Mouse (Mus musculus): Measurements from ENCODE around the gene Sdccag8.

Gene Sdccag8

DNA sequence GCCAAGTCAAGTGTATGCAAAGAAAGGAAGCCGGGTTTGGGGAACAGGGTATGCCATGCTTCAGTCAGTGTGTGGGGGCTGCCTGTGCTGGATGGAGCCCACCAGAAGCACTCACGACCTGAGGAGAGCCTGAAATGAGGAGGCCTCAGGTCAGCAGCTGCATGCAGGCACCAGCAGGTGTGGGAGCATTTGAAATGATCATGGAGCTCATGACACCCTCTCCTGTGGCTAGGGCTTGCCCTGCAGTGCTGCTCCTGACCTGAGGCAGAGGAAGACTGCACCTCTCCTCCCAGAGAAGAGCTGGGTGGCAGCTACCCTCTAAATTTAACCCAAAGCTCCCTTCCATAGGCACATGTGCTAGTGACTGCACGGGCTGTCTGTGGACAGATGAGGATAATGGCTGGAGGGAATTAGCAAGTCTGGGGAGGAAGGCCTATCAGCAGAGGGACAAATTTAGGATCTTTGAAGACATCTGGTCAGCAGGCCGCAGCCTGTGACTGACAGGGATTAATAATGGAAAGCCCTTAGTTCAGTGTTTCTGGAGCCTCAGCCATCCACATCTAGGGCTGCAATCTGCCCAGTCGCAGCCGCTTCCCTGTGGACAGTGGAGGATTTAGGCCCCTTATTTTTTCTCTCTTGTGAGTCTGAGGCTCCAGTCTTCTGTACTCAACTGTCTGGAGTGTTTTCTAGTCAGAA is 196.3 kb downstream of the Sdccag8 start:
- no peak for DNase-seq (ENCODE audit: low read depth, low spot score)

DNA sequence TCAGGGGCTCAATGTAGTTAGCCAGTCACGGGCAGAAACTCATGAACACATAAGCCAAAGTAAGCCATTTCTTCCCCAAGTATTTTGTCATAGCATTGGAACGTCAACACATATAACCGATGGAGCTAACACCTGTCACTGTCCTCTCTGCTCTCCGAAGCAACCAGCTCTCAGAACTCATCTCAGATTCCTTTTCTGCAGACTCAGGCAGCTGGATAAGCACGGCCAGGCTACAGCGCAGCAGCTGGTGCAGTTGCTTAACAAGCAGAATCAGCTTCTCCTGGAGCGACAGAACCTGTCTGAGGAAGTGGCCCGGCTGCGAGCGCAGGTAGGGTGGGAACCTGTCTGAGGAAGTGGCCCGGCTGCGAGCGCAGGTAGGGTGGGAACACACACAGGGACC is 197.2 kb downstream of the Sdccag8 start:
- no peak for DNase-seq (ENCODE audit: low read depth, low spot score)

DNA sequence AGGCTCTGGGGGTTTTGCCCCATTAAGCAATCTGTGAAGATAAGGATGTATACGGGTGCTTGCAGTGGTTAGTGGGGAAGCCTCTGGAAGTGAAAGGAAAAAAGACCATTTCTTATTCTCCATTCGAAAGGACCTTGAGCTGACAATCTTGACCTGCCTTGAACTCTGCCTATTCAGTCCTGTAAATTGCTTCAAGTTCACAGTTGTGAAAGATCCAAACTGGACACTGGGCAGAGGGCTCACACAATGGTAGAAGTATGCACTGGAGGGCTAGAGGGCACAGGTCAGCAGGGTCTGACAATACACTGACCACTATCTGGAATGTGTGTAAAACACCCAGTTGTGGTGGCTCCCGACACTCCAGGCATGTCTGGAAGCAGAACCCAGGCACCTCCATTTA is 198.3 kb downstream of the Sdccag8 start:
- DNase-seq (ENCODE audit: low read depth, low spot score): no peak

DNA sequence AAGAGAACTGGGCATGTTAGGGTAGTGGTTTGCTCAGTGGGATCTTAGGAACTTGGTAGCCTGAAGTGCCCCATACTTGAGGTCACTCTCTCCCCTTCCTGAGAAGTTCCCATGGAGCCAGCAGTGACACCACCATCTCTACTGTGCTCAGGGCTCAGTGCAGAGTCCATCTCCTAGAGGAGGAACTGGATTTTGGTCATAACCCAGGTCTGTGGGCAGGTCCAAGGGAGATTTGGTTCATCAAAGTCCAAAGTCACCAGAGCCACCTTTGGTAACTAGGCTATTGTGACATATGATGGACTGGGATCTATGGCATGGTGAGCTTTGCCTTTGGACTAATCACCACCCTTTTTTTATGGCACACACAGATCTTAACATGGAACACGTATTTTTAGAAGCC is 198.9 kb downstream of the Sdccag8 start:
- DNase-seq (ENCODE audit: low read depth, low spot score): no peak

DNA sequence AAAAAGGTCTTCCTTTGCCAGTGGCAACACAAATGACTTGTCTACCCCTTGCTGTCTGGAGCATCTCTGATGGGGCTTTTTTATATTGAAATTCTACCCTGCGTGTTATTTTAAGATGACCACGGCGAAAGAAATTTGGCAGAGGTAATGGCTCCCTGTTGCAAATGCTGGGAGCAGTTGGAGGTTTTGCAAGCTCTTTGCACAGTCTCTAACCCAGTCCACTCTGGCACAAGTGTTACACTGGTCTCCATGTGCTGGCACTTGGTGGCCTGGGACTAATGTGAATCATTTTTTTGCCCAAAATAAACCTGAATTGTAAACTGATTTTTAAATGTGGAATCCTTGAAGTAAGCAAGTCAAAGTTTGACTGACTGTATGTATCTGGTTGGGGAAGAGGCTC is 199.3 kb downstream of the Sdccag8 start:
- DNase-seq (ENCODE audit: low read depth, low spot score): no peak

DNA sequence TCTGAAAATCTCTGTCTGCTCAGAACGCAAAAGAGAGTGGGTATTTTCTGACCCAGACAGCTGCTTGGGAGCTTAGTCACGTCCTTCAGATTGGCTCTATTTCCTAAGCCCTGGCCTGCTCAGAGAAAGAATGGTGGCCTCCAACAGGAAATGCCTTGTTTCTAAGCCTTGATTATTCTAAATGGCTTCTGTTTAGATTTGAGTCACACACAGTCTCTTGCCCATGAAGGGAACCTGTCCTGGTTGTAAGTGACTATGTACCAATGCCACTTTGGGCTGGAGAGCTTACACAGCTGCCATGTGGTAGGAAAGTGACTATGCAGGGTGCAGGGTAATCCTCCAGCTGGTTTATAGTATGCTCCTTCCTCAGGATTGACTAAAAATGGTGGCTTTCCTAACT is 199.9 kb downstream of the Sdccag8 start:
- DNase-seq (ENCODE audit: low read depth, low spot score): no peak

DNA sequence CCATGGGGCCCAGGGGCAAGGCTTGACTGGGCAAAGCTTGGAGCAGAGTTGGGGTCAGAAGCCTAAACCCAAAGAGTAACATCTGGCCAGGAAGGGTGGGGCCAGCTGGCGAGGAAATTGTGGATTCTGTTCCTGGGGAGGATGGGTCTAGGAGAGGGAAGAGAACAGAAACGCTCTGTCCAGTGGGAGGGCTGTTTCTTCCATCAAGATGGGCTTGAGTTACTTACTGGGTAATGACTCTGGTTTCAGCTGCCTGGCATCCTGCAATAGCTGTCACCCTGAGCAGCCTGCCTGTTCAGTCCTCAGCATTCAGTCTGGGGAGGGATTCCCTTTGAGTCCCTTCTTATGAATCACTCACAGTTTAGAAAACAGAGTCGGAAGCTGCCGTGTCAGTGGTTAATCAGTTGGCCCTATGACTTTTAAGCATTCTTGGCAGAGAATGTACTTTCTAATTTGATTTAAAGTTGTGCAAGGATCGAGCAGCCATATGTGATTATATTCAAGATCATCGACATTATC is 200.5 kb downstream of the Sdccag8 start:
- DNase-seq (ENCODE audit: low read depth, low spot score): no peak

DNA sequence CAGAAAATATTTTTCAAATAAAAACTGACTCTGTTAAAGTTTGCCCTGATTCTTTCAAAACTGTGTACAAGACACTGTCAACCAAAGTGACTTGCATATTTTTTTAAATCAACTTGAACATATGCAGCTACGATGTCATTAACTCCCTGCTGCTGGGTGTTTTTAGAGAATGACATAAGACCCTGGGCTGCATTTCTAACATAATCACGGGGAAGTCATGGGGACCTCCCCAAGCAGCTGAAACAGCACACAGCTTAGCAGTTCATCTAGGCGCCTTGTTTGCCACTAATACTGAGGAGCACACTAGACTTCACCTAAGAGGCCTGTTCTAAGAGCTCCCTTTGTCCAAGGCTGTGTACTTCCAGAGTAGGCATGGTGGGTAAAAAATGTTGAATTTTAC is 201.5 kb downstream of the Sdccag8 start:
- DNase-seq (ENCODE audit: low read depth, low spot score): no peak

DNA sequence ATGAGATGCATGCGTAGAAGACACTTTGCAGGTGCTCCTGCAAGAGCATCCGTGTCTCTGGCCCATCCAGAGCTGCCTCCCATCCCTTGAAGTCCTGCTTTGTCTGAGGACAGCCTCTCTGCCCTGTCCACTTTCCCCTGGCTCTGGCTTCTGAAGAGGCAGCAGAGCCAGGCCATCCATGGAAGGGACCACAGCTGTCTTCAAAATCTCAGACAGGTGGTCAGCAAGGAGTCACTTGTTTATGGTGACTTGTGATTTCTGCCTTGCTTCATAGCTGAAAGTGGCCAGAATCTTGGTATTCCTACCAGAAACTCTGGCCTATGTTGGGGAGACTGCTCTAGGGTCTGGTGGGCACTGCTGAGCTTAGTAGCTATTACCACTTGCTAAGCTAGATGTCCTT is 202.3 kb downstream of the Sdccag8 start:
- no peak for DNase-seq (ENCODE audit: low read depth, low spot score)

DNA sequence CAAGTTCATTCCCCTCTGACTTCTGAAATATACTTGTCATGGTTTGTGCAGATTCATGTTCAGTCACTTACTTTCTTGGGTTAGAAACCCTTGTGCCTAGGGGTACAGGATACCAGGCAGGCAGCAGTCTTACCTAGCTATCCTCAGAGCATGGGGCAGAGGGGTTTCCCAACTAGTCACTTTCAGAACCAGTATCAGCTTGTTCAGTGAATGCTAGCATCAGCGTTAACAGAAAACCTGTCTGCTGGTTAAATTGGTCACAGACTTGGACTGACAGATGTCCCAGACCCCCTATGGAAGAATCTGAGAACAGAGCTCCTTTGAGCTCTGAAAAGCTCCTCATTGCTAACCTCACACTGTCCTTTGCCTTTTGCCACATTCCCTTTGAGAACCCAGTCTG is 204.3 kb downstream of the Sdccag8 start:
- no peak for DNase-seq (ENCODE audit: low read depth, low spot score)

DNA sequence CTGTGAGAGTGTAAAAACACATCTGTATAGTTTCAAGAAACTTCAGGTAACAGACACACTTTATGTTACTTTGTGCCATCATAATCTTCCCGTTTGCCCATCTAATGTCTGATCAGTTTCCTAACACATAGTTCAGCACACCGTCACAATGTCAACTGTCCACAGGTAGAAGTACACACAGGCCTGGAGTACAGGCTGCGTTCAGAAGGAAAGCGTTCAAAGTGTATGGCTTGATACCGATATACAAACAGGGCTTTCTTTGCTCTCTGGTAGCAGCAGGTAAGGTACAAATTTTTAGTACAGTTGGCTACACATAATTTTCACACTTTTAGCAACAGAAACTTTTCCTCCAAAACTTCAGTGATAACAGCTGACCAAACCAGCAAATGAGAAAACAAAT is 205.2 kb downstream of the Sdccag8 start:
- DNase-seq (ENCODE audit: low read depth, low spot score): no peak

DNA sequence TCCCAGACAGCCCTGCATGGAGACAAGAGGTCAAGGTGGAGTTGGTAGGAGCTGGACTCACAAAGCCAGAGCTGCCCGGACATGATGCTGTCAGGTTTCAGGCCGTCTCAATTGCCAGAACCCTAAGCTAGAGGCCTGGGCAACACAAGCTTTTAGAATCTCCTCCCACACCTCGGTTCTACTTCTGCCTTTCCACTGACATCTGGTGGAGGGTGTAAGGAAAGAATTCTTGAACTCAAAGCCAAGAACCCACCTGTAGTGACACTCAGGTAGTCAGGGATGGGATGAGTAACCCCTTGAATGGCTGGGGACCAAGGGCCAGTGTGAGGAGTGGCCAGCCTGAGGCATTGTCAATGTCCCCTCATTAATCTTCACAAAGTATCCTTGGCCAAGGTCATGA is 208.3 kb downstream of the Sdccag8 start:
- no peak for DNase-seq (ENCODE audit: low read depth, low spot score)

DNA sequence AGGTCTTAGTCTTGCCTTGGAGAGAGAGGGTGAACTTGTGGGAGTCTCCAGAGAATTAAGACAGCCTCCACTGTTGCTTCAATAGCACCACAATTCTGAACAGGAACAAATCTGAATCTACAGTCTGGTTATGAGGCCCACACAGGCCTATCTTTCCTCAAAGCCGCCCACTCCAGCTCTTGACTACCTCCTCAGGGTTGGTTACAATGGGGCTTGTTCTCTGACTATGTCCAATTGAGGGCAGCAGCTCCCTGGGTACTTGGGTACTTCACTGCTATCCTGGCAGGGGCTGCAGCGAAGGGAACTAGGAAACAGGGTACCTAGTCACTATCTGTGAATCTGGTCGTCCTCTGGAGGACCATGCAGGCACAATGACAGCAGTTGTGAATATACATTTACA is 213.2 kb downstream of the Sdccag8 start:
- no peak for DNase-seq (ENCODE audit: low read depth, low spot score)

DNA sequence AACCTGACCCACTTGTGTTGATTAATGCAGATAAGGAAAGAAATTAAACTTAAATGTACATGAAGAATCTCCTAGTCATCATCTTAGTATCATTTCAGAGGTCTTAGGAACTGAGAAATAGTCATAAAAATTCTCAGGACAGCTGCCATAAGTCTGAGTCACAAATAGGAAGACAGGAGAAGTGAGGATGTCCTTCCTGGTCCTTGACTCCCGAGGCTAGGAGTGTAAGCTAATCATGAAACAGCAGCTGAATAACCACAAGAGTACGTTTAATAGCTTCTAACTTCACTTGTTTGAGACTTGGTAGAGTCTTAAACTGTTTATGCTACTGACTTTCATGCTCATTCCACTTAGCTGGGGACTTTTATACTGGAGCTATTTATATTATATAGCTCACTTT is 214.6 kb downstream of the Sdccag8 start:
- DNase-seq (ENCODE audit: low read depth, low spot score): no peak

DNA sequence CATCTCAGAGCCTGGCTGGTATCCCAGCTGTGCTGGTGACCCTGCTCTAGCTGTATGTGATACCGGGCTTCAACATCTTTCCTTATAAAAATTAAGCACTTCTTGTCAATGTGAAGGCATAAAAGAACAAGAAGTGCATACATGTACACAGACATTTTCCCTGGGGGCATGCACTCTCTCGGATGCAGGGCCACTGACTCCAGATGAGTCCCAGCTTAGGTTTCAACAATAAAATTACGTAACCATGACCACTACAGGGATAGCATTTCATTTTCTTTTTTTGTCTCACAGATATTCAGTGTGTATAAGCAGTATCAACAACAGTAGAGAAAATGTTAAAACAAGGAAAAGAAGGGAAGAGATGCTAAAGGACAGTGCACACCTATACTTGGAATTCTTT is 216.2 kb downstream of the Sdccag8 start:
- no peak for DNase-seq (ENCODE audit: low read depth, low spot score)

DNA sequence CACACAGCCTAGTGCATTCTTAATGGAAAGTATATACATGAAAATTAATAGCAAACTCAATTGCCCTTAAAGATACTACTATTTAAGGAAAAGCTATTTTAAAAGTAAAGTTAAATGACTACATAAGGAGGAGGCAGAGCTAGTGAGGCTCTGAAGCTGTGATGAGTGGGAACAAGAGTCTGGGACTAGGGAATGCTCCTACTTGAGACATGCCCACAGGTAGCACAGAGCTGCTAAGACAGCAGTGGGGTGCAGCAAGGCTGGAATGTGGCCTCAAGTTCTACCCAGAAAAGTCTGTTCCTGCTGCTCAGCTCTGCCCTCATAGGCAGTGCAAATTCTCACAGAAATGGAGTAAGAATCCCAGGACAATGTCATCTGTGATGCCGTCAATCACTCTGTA is 216.7 kb downstream of the Sdccag8 start:
- no peak for DNase-seq (ENCODE audit: low read depth, low spot score)

DNA sequence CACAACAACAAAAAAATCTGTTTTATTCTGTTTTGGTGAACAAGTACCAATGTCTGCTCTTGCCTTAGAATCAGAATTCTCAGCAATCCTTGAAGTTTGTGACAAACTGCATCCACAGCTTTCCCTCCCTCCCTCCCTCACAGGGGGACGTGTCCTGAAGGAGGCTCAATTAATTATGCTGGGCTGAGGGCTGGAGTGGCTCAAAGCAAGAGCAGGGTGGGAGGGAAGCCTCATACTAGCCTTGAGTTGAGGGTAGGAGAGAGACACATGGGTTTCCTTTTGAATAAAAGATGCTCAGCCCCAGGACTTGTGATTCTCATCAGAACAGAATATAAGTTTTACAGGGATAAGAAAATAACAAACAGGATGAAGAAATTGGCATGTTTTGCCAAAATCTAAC is 217.8 kb downstream of the Sdccag8 start:
- no peak for DNase-seq (ENCODE audit: low read depth, low spot score)

DNA sequence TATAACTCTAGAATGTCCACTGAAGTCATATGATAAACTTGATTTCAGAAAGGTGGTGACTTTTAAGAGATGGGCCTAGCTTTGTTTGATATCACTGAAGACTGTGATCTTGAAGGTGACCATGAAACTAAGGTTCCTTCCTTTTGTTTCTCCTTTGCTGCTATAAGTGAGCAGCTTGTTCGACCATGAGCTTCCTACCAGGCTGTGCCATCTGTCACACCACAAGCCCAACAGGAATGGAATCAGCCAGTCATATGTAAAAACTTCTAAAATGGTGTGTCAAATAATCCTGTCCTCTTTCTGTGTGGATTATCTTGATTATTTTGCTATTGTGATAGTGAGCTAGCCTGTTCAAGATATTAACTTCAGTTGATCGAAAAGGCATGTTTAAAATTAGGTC is 221.0 kb downstream of the Sdccag8 start:
- DNase-seq (ENCODE audit: low read depth, low spot score): no peak

DNA sequence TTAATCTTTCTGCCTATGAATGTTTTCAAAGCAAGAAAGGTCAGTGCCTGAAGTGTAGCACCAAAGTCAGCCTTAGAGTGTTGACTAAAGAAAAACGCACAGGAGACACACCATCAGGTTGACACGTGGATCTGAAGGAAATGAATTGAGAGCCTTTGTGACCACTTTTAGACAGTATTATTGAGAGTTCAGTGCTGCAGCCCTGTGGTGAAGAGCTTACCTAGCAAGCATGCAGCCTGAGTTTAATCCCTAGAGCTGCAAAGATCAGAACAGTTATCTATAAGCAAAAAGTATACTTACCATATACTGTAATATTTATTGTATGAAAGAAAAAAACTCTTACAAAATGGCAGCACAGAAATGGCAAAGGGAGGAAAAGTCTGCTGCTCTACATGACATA is 223.9 kb downstream of the Sdccag8 start:
- DNase-seq (ENCODE audit: low read depth, low spot score): no peak

DNA sequence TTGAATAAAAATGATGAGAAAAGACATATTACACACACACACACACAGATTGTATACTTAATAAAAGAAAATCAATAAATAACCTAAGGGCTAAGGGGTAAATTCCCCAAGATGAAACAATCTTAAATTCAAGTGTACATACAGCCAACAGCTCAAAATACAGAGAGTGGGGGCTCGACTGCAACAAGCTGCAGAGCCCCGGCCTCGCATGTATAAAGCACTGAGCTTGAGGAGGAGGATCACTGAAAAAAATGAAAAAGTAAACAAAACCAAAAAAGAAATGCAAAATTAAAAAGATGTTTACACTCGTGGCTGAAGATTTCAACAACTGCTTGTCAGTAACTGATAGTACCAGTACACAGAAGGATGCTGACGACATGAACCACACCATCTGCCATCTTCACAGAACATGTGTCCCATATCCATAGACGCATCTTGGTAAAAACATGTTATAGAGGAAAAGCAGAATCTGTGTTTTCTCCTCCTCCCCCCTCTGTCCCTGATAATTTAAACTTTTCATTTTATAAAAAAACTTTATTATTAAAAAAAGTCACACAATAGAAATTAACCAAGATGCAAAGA is 224.7 kb downstream of the Sdccag8 start:
- no peak for DNase-seq (ENCODE audit: low read depth, low spot score)

DNA sequence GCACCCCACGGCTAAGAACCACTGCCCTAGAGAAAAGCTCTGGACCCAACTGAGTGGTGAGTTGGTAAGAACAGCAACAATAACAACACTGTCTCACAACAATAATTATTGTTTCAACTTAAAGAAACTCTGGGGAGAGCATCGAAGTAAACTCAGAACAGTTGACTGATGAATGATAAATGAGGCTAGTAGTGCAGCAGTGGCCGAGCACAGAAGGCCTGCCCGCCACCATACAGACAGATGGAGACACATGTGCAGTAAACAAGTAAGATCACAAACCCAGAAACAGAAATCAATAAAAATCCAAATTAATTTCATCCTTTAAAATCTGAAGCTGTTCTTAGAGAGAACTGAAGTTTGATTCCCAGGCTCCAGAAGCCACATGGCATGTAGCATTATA is 225.6 kb downstream of the Sdccag8 start:
- no peak for DNase-seq (ENCODE audit: low read depth, low spot score)

DNA sequence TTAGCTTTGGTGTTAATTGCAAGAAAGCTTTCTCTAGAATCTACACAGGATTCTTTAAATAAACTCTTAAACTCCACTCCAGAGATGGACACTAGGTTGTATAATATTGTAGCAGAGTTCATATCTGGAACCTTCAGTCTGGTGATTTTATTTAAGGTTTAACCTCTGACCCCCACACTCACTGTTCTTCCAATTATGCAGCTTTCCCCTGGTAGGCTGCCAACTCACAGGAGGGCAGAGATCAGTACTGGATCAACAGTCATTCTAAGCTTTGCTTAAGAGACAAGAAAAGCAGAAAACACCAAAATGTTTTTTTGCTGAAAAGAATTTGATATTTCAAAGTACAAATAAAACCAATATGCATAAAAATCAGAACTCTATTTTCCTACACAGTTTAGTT is 231.4 kb downstream of the Sdccag8 start:
- no peak for DNase-seq (ENCODE audit: low read depth, low spot score)

DNA sequence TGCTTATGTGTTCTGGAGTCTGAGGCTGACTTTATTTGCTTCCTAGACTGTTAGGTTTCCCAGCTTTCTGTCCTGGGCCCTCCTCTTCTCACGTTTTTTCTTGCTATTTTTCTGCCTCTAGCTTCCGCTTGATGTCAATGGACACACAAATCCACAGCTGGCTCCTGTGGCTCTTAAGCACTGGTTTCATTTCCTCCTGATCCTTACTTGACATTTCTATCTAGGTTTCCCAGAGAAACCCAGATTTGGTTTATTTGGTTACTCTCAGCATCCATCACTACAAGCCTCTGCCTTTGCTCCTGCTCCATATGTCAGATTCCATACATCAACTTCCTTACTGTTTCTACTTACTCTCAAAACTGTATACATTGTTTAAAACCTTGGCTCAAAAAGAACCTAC is 232.5 kb downstream of the Sdccag8 start:
- DNase-seq (ENCODE audit: low read depth, low spot score): no peak

DNA sequence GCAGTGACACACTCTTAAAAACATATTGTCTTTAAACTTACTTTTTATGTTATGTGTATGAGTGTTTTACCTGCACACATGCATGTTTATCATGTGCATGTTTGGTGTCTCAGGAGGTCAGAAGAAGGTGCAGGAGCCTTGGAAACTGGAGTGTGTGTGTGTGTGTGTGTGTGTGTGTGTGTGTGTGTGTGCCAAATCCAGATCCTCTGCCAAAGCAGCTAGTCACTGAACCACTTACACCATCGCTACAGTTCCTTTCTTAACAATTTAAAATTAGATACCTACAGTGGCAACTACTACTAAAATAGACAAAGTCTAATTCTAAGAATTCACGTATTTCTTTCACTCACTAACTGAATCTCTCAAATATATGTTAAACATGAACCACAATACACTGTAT is 234.3 kb downstream of the Sdccag8 start:
- DNase-seq (ENCODE audit: low read depth, low spot score): no peak

Data from embryo, embryonic 11.5 days (tissue).